Mouse (Mus musculus) heart, postnatal 14 days (tissue): ENCODE measurements around the gene Mrpl24. TPM values are rescaled to one million over a fixed set of nuclear protein-coding genes. Genes with fewer than 3 reads are reported as not detected.
A peak's percentile ranks its signal among the peaks of the same experiment; 100 is the strongest.

ENCODE experiments used
- DNase-seq, 2 experiments: peaks; one replicate each; pipeline ENCODE4 v3.0.0; 2021 to 2022
- intact Hi-C: fragments of 180-260 bp; cut with DNase I; formaldehyde crosslinking; loops from one replicate; pipeline ENCODE4 v1.15.1; 2025
- total RNA-seq, 2 experiments: library from RNA; stranded (reverse); gene quantifications; 2 replicates each; pipeline ENCODE4 v1.2.3; 2021

The Mrpl24 gene
- total RNA-seq, 2 experiments from 2014 or later = 65.8 to 71.0 TPM

- no peak for DNase-seq
- intact Hi-C loops = no loop called here
Measured at GRCm38 (mm10) chr3:87942471-87942870, 23.2 kb downstream of the Mrpl24 start.

GRCm38 (mm10) chr3:87943586-87943985 lies 24.3 kb downstream of the Mrpl24 start:
- intact Hi-C loops = no loop called here
- DNase-seq = no peak

- DNase-seq = peak; percentile 29 to 47
- intact Hi-C loops = no loop called here
Measured at GRCm38 (mm10) chr3:87944838-87945600, 25.7 kb downstream of the Mrpl24 start.

- no peak for DNase-seq
- intact Hi-C loops = no loop called here
Measured at GRCm38 (mm10) chr3:87945781-87946540, 26.7 kb downstream of the Mrpl24 start.

GRCm38 (mm10) chr3:87946541-87946860 lies 27.2 kb downstream of the Mrpl24 start:
- no peak for DNase-seq
- intact Hi-C loops = no loop called here

- no peak for DNase-seq
- intact Hi-C loops = no loop called here
Measured at GRCm38 (mm10) chr3:87947056-87947810, 27.9 kb downstream of the Mrpl24 start.

GRCm38 (mm10) chr3:87947811-87948199 lies 28.5 kb downstream of the Mrpl24 start:
- no peak for DNase-seq
- intact Hi-C loops = no loop called here

- DNase-seq = no peak
- intact Hi-C loops = no loop called here
Measured at GRCm38 (mm10) chr3:87948378-87949265, 29.3 kb downstream of the Mrpl24 start, which contains the start of gene Crabp2. Crabp2 (plus strand) TSS chr3:87948666.

GRCm38 (mm10) chr3:87949266-87949954 lies 30.1 kb downstream of the Mrpl24 start:
- DNase-seq = no peak
- intact Hi-C loops = no loop called here

- intact Hi-C loops = no loop called here
- no peak for DNase-seq
Measured at GRCm38 (mm10) chr3:87949955-87950515, 30.7 kb downstream of the Mrpl24 start.

- intact Hi-C loops = no loop called here
- DNase-seq = no peak
Measured at GRCm38 (mm10) chr3:87951946-87952345, 32.6 kb downstream of the Mrpl24 start.

- no peak for DNase-seq
- intact Hi-C loops = no loop called here
Measured at GRCm38 (mm10) chr3:87952440-87952839, 33.1 kb downstream of the Mrpl24 start.

GRCm38 (mm10) chr3:87958056-87958455 lies 38.8 kb downstream of the Mrpl24 start:
- intact Hi-C loops = no loop called here

GRCm38 (mm10) chr3:87958476-87958875 lies 39.2 kb downstream of the Mrpl24 start:
- DNase-seq = no peak
- intact Hi-C loops = no loop called here

More at GRCm38 (mm10) chr3:87958056-87958455, 38.8 kb downstream of the Mrpl24 start:
- DNase-seq = no peak

GRCm38 (mm10) chr3:87958967-87959366 lies 39.7 kb downstream of the Mrpl24 start:
- DNase-seq = no peak
- intact Hi-C loops = no loop called here

- intact Hi-C loops = no loop called here
- no peak for DNase-seq
Measured at GRCm38 (mm10) chr3:87959371-87959770, 40.1 kb downstream of the Mrpl24 start.

- intact Hi-C loops = loop anchor here (5.0 kb wide), 1 partner anchor 37 kb away; no protein-coding TSS in a partner anchor
- no peak for DNase-seq
Measured at GRCm38 (mm10) chr3:87960191-87960585, 40.9 kb downstream of the Mrpl24 start.

- intact Hi-C loops = loop anchor here (1.0 to 5.0 kb wide), 2 partner anchors 25 to 37 kb away; no protein-coding TSS in a partner anchor
- peak; percentile 89 to 91 for DNase-seq
Measured at GRCm38 (mm10) chr3:87960586-87961191, 41.4 kb downstream of the Mrpl24 start.
